8 mouse cellular contexts compared by ENCODE assay signal in the genomic region with DNA sequence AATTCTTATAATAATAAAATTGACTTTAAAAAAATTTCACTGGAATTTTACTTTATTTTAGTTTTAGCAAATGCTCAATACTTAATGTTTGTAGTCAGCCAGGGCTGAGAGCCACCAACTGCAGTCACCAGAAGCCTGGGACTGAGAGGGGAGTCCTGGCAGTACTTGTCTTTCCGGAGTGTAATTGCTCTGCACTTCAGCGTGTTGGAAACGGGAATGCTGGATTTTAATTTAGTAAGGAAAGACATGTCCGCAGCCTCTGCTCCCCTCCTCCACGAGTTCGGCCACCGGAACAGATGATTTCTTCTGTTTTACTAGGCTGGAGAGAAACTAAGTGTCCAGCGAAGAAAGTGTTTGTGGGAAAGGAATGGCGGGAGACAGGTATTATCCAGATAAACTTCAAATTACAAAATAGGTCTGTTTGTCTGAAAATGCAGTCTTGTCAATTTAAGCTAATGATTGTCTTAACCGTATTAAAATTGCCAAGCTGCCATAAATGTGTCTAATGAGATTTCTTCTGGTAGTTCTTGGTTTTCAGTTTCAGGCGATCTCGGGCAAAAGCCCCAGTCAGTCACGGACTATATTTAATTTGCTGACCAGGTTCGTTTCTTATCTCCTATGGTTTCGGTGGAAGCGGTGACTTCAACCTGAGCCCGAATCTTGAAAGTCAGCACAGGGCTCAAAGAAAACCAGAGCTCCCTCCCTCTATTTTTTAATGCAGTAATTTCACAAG. TPM values are rescaled to one million over a fixed set of nuclear protein-coding genes. Genes with fewer than 3 reads are reported as not detected.
DNase-seq lines count a peak whose midpoint lies in the region; ATAC-seq and TF ChIP-seq lines count a peak whose summit lies in the region.

No protein-coding gene starts in this region.

- TF ChIP-seq CTCF in cerebellum, adult 2 months (IDR thresholded peaks at IDR 0.05; ENCODE audit: borderline replicate concordance, insufficient read depth, low read depth, low read length), result no peak
- no peak for TF ChIP-seq CTCF in E14TG2a.4 (conservative IDR thresholded peaks at IDR 0.05; ENCODE audit: low read length)
- no peak for TF ChIP-seq CTCF in kidney, postnatal 0 days (IDR thresholded peaks at IDR 0.05; ENCODE audit: low read depth)

- H3K27ac ChIP-seq in cerebellum, adult 2 months (ENCODE audit: insufficient read depth, low read length), result no peak overlapping the region
- H3K27ac ChIP-seq in forebrain, embryonic 11.5 days (ENCODE audit: low read depth, low read length), result no peak overlapping the region
- H3K27ac ChIP-seq in kidney, postnatal 0 days, result peak overlapping the region; percentile 100
- H3K27ac ChIP-seq in neural tube, embryonic 13.5 days (replicated peaks), result 0 out of 2 replicates have a peak overlapping the region, but pooled peaks have one; percentile 18

- H3K9ac ChIP-seq in forebrain, embryonic 11.5 days (ENCODE audit: low read length), result peak overlapping the region; percentile 60
- peak overlapping the region; percentile 53 for H3K9ac ChIP-seq in kidney, postnatal 0 days (ENCODE audit: low read depth, low read length)
- H3K9ac ChIP-seq in neural tube, embryonic 13.5 days, result peak overlapping the region; percentile 61

- no peaks in the 10 kb centered on the region for H3K9me3 ChIP-seq in E14TG2a.4 (ENCODE audit: low read length)
- H3K9me3 ChIP-seq in forebrain, embryonic 11.5 days (ENCODE audit: control insufficient read depth, low read length), result no peaks in the 10 kb centered on the region
- no peaks in the 10 kb centered on the region for H3K9me3 ChIP-seq in kidney, postnatal 0 days (replicated peaks; ENCODE audit: low read length)
- no peaks in the 10 kb centered on the region for H3K9me3 ChIP-seq in neural tube, embryonic 13.5 days

- DNase-seq in cerebellum, adult 2 months, result no peak
- DNase-seq in cerebellum, postnatal 4 days (ENCODE audit: low spot score in 2 of 2), result no peak
- DNase-seq in forebrain, embryonic 11.5 days (ENCODE audit: low spot score), result no peak
- DNase-seq in kidney, postnatal 0 days (ENCODE audit: low spot score), result peak; percentile 50
- DNase-seq in adrenal gland, adult (ENCODE audit: inconsistent age in 2 of 2, low spot score in 1 of 2), result no peak
- DNase-seq in spleen, postnatal 14 days (ENCODE audit: low spot score in 2 of 2), result no peak

- no peaks in the 10 kb centered on the region; the same call in 1 of the 2 replicates for H3K27me3 ChIP-seq in cerebellum, adult 2 months (ENCODE audit: control insufficient read depth, insufficient read depth, low read length)
- no peaks in the 10 kb centered on the region for H3K27me3 ChIP-seq in E14TG2a.4 (ENCODE audit: insufficient read depth, low read length)
- H3K27me3 ChIP-seq in forebrain, embryonic 11.5 days (ENCODE audit: control insufficient read depth, insufficient read depth, low read length), result no peaks in the 10 kb centered on the region
- no peaks in the 10 kb centered on the region for H3K27me3 ChIP-seq in kidney, postnatal 0 days (ENCODE audit: insufficient read depth, low read length)
- no peaks in the 10 kb centered on the region; the same call in 1 of the 2 replicates for H3K27me3 ChIP-seq in neural tube, embryonic 13.5 days

- peak overlapping the region; percentile 59 for H3K4me3 ChIP-seq in cerebellum, adult 2 months (replicated peaks; ENCODE audit: insufficient read depth, low read depth, low read length)
- peak overlapping the region; percentile 92 for H3K4me3 ChIP-seq in E14TG2a.4 (replicated peaks; ENCODE audit: low read length)
- peak overlapping the region; percentile 82 for H3K4me3 ChIP-seq in forebrain, embryonic 11.5 days (ENCODE audit: low read depth, low read length)
- H3K4me3 ChIP-seq in kidney, postnatal 0 days (replicated peaks; ENCODE audit: low read depth, low read length), result peak overlapping the region; percentile 96
- H3K4me3 ChIP-seq in neural tube, embryonic 13.5 days, result peak overlapping the region; percentile 92

- no peaks in the 10 kb centered on the region for H3K4me1 ChIP-seq in cerebellum, adult 2 months (ENCODE audit: control insufficient read depth, insufficient read depth, low read length)
- H3K4me1 ChIP-seq in E14TG2a.4 (replicated peaks; ENCODE audit: low read depth, low read length), result peaks cover 38% of the 10 kb centered on the region
- no peaks in the 10 kb centered on the region; the same call in 1 of the 2 replicates for H3K4me1 ChIP-seq in forebrain, embryonic 11.5 days (replicated peaks; ENCODE audit: control insufficient read depth, insufficient read depth, low read length)
- H3K4me1 ChIP-seq in kidney, postnatal 0 days (replicated peaks; ENCODE audit: insufficient read depth, low read length), result peaks cover 11% of the 10 kb centered on the region; the same call in 1 of the 2 replicates
- H3K4me1 ChIP-seq in neural tube, embryonic 13.5 days (replicated peaks), result peaks cover 24% of the 10 kb centered on the region

- no peak for TF ChIP-seq POLR2A in cerebellum, adult 2 months (IDR thresholded peaks at IDR 0.05; ENCODE audit: borderline replicate concordance, insufficient read depth, low read length)

- peak overlapping the region; percentile 71 for H3K4me2 ChIP-seq in forebrain, embryonic 11.5 days (ENCODE audit: low read depth, low read length, severe bottlenecking)
- peak overlapping the region; percentile 79 for H3K4me2 ChIP-seq in kidney, postnatal 0 days (ENCODE audit: low read length)
- H3K4me2 ChIP-seq in neural tube, embryonic 13.5 days, result peak overlapping the region; percentile 69

- WGBS in cerebellum, adult 2 months, result 4% methylated on average over 17 of the region's 17 CpGs
- WGBS in forebrain, embryonic 11.5 days, result 29% methylated on average over 17 of the region's 17 CpGs
- 2% methylated on average over 17 of the region's 17 CpGs for WGBS in kidney, postnatal 0 days
- 16% methylated on average over 17 of the region's 17 CpGs for WGBS in neural tube, embryonic 13.5 days

- no peak for ATAC-seq in forebrain, embryonic 11.5 days (replicated peaks; ENCODE audit: low FRiP score)
- ATAC-seq in kidney, postnatal 0 days (replicated peaks; ENCODE audit: low FRiP score, low read depth), result no peak
- ATAC-seq in neural tube, embryonic 13.5 days (ENCODE audit: low read depth), result no peak

- no peaks in the 10 kb centered on the region for H3K36me3 ChIP-seq in E14TG2a.4 (ENCODE audit: insufficient read depth, low read length)
- H3K36me3 ChIP-seq in forebrain, embryonic 11.5 days (ENCODE audit: control insufficient read depth, insufficient read depth, low read length), result no peaks in the 10 kb centered on the region
- H3K36me3 ChIP-seq in kidney, postnatal 0 days (ENCODE audit: insufficient read depth, low read length), result no peaks in the 10 kb centered on the region
- H3K36me3 ChIP-seq in neural tube, embryonic 13.5 days, result no peaks in the 10 kb centered on the region

RNA-seq across cellular contexts. Expression of gene Nek7, which starts 2.5 kb away (rescaled TPM):
- polyA plus RNA-seq in cerebellum, adult 2 months (2012; rRNA removed), result 18.3 and 21.5 TPM in 2 replicates
- polyA plus RNA-seq in forebrain, embryonic 11.5 days (2014; fragmentation: Nextera tagmentation; extraction: Ambion mirVana), result 28.3 and 30.7 TPM in 2 replicates
- 42.8 and 43.6 TPM in 2 replicates for polyA plus RNA-seq in kidney, postnatal 0 days (2015; fragmentation: Nextera tagmentation; extraction: Ambion mirVana)
- 13.8 and 14.5 TPM in 2 replicates for polyA plus RNA-seq in neural tube, embryonic 13.5 days (2015; fragmentation: Nextera tagmentation; extraction: Ambion mirVana)

Comparison
In these comparisons a context has a peak if more than half of its experiments do, and no peak if none do; other contexts are left out.
1. H3K27ac ChIP-seq: peak in kidney, postnatal 0 days (single experiment) and neural tube, embryonic 13.5 days (single experiment); none in cerebellum, adult 2 months (single experiment) and forebrain, embryonic 11.5 days (single experiment).
2. Peak in every context shown above with its lines, with median percentiles within 50 percentile points of each other: H3K4me3 ChIP-seq, H3K4me2 ChIP-seq and H3K9ac ChIP-seq.